Mouse (Mus musculus) T-helper 2 cell (primary cell): ENCODE measurements around the gene Esrra.

Experiments
- in situ Hi-C: fragments of 300-600 bp; cut with MboI, MseI; formaldehyde crosslinking; loops from one replicate; pipeline ENCODE4 v1.15.1; 2025; ENCODE audit warnings: high pct_unique_total_duplicates

Gene Esrra

GRCm38 (mm10) chr19:6941372-6942248, 20.0 kb upstream of the Esrra start, which contains the start of gene Bad:
TSS of gene Bad (plus strand) at chr19:6941861.
- in situ Hi-C loops: no loop called here

- in situ Hi-C loops: no loop called here
Measured at GRCm38 (mm10) chr19:6940396-6941351, 19.1 kb upstream of the Esrra start.

GRCm38 (mm10) chr19:6939106-6940002, 17.7 kb upstream of the Esrra start:
- in situ Hi-C loops: loop anchor here (5.0 kb wide), 1 partner anchor 38 kb away; the partner anchor contains the start of gene Plcb3

GRCm38 (mm10) chr19:6937541-6938465, 16.2 kb upstream of the Esrra start:
- in situ Hi-C loops: loop anchor here (5.0 kb wide), 1 partner anchor 39 kb away; the partner anchor contains the start of gene Plcb3

- in situ Hi-C loops: loop anchor here (5.0 kb wide), 1 partner anchor 41 kb away; the partner anchor contains the start of gene Plcb3
Measured at GRCm38 (mm10) chr19:6936299-6936698, 14.7 kb upstream of the Esrra start.

- in situ Hi-C loops: no loop called here
Measured at GRCm38 (mm10) chr19:6934195-6934977, 12.8 kb upstream of the Esrra start, which contains the start of gene Kcnk4. TSS of gene Kcnk4 (minus strand) at chr19:6934515.

- in situ Hi-C loops: no loop called here
Measured at GRCm38 (mm10) chr19:6933436-6934194, 12.0 kb upstream of the Esrra start.

- in situ Hi-C loops: no loop called here
Measured at GRCm38 (mm10) chr19:6933102-6933435, 11.5 kb upstream of the Esrra start.

- in situ Hi-C loops: no loop called here
Measured at GRCm38 (mm10) chr19:6932018-6932417, 10.4 kb upstream of the Esrra start.

- in situ Hi-C loops: no loop called here
Measured at GRCm38 (mm10) chr19:6931002-6931401, 9.4 kb upstream of the Esrra start.

- in situ Hi-C loops: no loop called here
Measured at GRCm38 (mm10) chr19:6928080-6928479, 6.5 kb upstream of the Esrra start.

GRCm38 (mm10) chr19:6926559-6927255, 5.1 kb upstream of the Esrra start:
- in situ Hi-C loops: no loop called here

GRCm38 (mm10) chr19:6925611-6926329, 4.2 kb upstream of the Esrra start:
- in situ Hi-C loops: no loop called here

GRCm38 (mm10) chr19:6925307-6925573, 3.6 kb upstream of the Esrra start, which contains the start of gene Catsperz:
TSS of gene Catsperz (minus strand) at chr19:6925380.
- in situ Hi-C loops: no loop called here

GRCm38 (mm10) chr19:6924461-6925306, 3.1 kb upstream of the Esrra start:
- in situ Hi-C loops: no loop called here
